Mouse (Mus musculus): ENCODE results near the gene Zfp523. TPM values are rescaled to one million over a fixed set of nuclear protein-coding genes. Genes with fewer than 3 reads are reported as not detected.

Zfp523 gene
- polyA plus RNA-seq, 1 experiment from 2014 or later = 43.8 TPM

DNA sequence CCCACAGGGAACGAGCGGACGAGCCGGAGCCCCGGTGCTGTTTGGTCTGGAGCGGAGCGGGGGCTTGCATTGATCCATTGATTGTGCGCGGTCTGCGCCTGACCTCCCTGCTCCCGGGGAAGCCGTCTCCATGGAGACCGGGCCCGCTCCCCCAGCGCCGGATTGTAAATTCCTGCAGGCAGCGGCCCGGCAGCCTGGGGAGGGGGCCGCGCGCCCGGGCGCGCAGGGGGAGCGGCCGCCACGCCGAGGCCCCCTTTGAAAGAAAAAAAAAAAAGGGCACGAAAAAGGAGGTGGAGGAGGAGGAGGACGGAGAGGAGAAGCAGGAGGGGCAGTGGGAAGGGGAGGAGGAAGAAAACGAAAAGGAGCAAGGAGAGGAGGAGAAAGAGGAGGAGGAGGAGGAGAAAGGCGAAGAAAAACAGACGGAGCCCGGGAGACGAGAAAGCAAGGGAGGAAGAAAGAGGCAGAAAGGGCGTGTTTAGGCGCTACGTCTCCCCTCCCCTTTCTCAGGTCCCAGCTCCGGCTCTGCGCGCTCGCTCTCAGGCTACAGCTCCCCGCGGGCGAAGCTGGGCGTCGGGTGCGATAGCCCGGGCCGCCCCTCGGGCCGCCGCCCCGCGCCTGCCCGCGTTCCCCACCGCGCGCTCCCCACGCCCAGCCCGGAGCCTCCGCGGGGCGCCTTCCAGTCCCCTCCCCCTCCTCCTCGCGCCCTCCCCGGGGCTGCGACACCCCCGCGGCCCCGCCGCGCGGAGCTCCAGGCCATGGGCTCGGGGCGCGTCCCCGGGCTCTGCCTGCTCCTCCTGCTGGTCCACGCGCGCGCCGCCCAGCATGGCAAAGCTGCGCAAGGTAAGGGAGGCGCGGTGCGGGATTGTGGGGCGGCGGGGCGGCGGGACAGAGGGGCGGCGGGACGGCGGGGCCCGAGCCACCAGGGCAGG lies 34.9 kb upstream of the Zfp523 start, which contains the start of gene Scube3:
Gene Scube3 (plus strand): TSS at position 371 of the 929 bp plus-strand sequence.
- Histone ChIP-seq H3K9ac (replicated peaks) (peak within 1 kb of the TSS; percentile 74), H3K36me3 (no peaks in the 10 kb centered on the region), H3K4me1 (peaks cover 58% of the 10 kb centered on the region), H3K9me3 (replicated peaks) (no peaks in the 10 kb centered on the region), H3K27me3 (replicated peaks) (no peaks in the 10 kb centered on the region; the same call in 1 of the 2 replicates), H3K4me2 (peak within 1 kb of the TSS; percentile 80), H3K4me3 (replicated peaks) (peak within 1 kb of the TSS; percentile 70), H3K27ac (replicated peaks) (peak within 1 kb of the TSS; percentile 88)
- peak; percentile 62 for ATAC-seq (ENCODE audit: low FRiP score)
- under 1% methylated on average over 59 of the region's 97 CpGs for WGBS

GRCm38 (mm10) chr17:28142700-28143610 lies 34.0 kb upstream of the Zfp523 start:
- H3K9ac ChIP-seq (replicated peaks) = peak overlapping the region; percentile 74
- no peak for ATAC-seq (ENCODE audit: low FRiP score)
- WGBS = 1% methylated on average over 31 of the region's 33 CpGs
- H3K27me3 ChIP-seq (replicated peaks) = no peaks in the 10 kb centered on the region; the same call in 1 of the 2 replicates
- H3K27ac ChIP-seq (replicated peaks) = peak overlapping the region; percentile 88
- H3K4me3 ChIP-seq (replicated peaks) = peak overlapping the region; percentile 70
- peak overlapping the region; percentile 80 for H3K4me2 ChIP-seq
- no peaks in the 10 kb centered on the region for H3K36me3 ChIP-seq
- H3K9me3 ChIP-seq (replicated peaks) = no peaks in the 10 kb centered on the region
- H3K4me1 ChIP-seq = peaks cover 60% of the 10 kb centered on the region

DNA sequence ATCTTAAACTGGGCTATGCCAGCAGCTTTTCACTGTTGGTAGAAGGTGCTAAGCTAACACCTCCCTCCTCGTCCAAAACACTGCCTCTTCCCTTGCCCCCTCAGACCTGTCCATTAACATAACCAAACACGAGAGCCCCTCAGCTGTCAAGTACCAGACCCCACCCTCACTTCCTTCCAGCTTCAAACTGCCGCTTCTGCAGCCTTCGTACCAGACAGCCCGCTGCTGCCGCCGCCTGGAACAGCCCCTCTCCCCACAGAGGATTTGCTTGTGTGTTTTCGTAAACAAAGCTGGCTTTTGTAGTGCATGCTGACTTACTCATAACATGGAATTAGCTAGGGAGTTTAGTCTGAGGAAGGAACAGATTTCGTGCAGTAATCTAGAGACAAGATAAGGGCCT lies 33.2 kb upstream of the Zfp523 start:
- peak overlapping the region; percentile 70 for H3K4me3 ChIP-seq (replicated peaks)
- no peak for ATAC-seq (ENCODE audit: low FRiP score)
- no peaks in the 10 kb centered on the region for H3K9me3 ChIP-seq (replicated peaks)
- peaks cover 60% of the 10 kb centered on the region for H3K4me1 ChIP-seq
- 2% methylated on average over 9 of the region's 9 CpGs for WGBS
- no peak overlapping the region; the same call in 1 of the 2 replicates for H3K9ac ChIP-seq (replicated peaks)
- H3K27me3 ChIP-seq (replicated peaks) = no peaks in the 10 kb centered on the region; the same call in 1 of the 2 replicates
- H3K36me3 ChIP-seq = no peaks in the 10 kb centered on the region
- H3K4me2 ChIP-seq = peak overlapping the region; percentile 80
- no peak overlapping the region for H3K27ac ChIP-seq (replicated peaks)

- H3K9ac ChIP-seq (replicated peaks) = no peak overlapping the region; the same call in 1 of the 2 replicates
- H3K4me3 ChIP-seq (replicated peaks) = peak overlapping the region; percentile 70
- H3K4me1 ChIP-seq = peaks cover 60% of the 10 kb centered on the region
- H3K27me3 ChIP-seq (replicated peaks) = no peaks in the 10 kb centered on the region; the same call in 1 of the 2 replicates
- no peak for ATAC-seq (ENCODE audit: low FRiP score)
- H3K9me3 ChIP-seq (replicated peaks) = no peaks in the 10 kb centered on the region
- no peaks in the 10 kb centered on the region for H3K36me3 ChIP-seq
- H3K27ac ChIP-seq (replicated peaks) = no peak overlapping the region
- peak overlapping the region; percentile 80 for H3K4me2 ChIP-seq
- 14% methylated on average over 6 of the region's 6 CpGs for WGBS
Observed at GRCm38 (mm10) chr17:28144241-28144640, 32.7 kb upstream of the Zfp523 start.

- Histone ChIP-seq H3K4me1 (peaks cover 41% of the 10 kb centered on the region), H3K27ac (replicated peaks) (no peak overlapping the region), H3K4me3 (replicated peaks) (no peak overlapping the region), H3K9ac (replicated peaks) (no peak overlapping the region), H3K9me3 (replicated peaks) (no peaks in the 10 kb centered on the region), H3K36me3 (no peaks in the 10 kb centered on the region), H3K27me3 (replicated peaks) (no peaks in the 10 kb centered on the region), H3K4me2 (no peak overlapping the region)
- no peak for ATAC-seq (ENCODE audit: low FRiP score)
- WGBS = 65% methylated on average over 3 of the region's 3 CpGs
Observed at GRCm38 (mm10) chr17:28148288-28148687, 28.6 kb upstream of the Zfp523 start.

- WGBS = 59% methylated on average over 8 of the region's 8 CpGs
- peak; percentile 11; the same call in 1 of the 2 replicates for ATAC-seq (ENCODE audit: low FRiP score)
- peaks cover 27% of the 10 kb centered on the region for H3K4me1 ChIP-seq
Observed at GRCm38 (mm10) chr17:28149734-28150133, 27.2 kb upstream of the Zfp523 start.

GRCm38 (mm10) chr17:28150456-28150855 lies 26.5 kb upstream of the Zfp523 start:
- Histone ChIP-seq H3K36me3 (0 out of 2 replicates have a peak, but pooled peaks cover 2% of the 10 kb centered on the region), H3K4me3 (replicated peaks) (no peak overlapping the region), H3K27me3 (replicated peaks) (no peaks in the 10 kb centered on the region), H3K4me1 (peaks cover 23% of the 10 kb centered on the region), H3K9me3 (replicated peaks) (no peaks in the 10 kb centered on the region), H3K27ac (replicated peaks) (no peak overlapping the region), H3K4me2 (no peak overlapping the region), H3K9ac (replicated peaks) (no peak overlapping the region)
- WGBS = 76% methylated on average over 12 of the region's 12 CpGs
- ATAC-seq (ENCODE audit: low FRiP score) = no peak

More at GRCm38 (mm10) chr17:28149734-28150133, 27.2 kb upstream of the Zfp523 start:
- Histone ChIP-seq H3K4me2 (no peak overlapping the region), H3K27ac (replicated peaks) (no peak overlapping the region), H3K27me3 (replicated peaks) (no peaks in the 10 kb centered on the region), H3K4me3 (replicated peaks) (no peak overlapping the region), H3K9ac (replicated peaks) (no peak overlapping the region), H3K9me3 (replicated peaks) (no peaks in the 10 kb centered on the region), H3K36me3 (no peaks in the 10 kb centered on the region)

DNA sequence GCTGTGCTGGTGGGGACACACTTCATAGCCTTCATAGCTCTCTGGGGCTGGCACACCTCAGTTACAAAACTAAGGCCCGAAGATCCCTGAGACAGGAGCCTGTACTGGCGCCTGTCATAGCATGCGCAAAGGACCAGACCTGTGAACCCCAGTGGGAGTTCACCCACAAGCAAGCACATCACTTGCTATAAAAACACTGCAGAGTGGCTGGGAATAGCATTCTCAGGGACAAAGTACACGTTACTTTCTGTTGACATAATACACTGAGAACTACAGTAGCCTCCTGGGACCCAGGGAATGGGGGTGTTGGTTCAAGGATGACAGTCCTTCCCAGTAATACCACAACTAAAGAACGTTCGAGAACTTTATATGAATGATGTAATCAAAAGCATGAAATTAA lies 23.8 kb upstream of the Zfp523 start:
- no peak overlapping the region for H3K9ac ChIP-seq (replicated peaks)
- H3K4me1 ChIP-seq = peaks cover 7% of the 10 kb centered on the region
- no peak for ATAC-seq (ENCODE audit: low FRiP score)
- 0 out of 2 replicates have a peak, but pooled peaks cover 5% of the 10 kb centered on the region for H3K36me3 ChIP-seq
- no peak overlapping the region for H3K4me3 ChIP-seq (replicated peaks)
- no peaks in the 10 kb centered on the region for H3K27me3 ChIP-seq (replicated peaks)
- 84% methylated on average over 6 of the region's 6 CpGs for WGBS
- no peaks in the 10 kb centered on the region for H3K9me3 ChIP-seq (replicated peaks)
- no peak overlapping the region for H3K27ac ChIP-seq (replicated peaks)
- no peak overlapping the region for H3K4me2 ChIP-seq

DNA sequence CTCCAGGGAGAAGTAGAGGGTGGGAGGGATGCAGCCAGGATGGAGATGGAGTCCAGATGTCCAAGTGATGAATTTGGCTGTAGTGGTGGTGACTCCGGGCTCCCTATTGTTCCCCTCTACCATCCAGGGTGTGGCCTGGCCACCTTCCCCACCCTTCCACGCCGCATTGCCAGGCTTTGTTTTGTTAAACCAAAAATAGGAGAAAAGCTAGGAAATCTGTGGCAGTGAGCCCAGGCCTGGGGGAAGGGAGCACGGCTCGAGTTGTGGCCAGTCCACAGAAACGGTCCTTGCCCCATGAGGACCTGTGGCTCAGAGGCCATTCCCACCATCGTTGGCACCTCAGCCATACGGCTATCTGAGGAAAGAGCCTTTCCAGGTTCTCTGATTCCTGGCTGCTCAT lies 22.0 kb upstream of the Zfp523 start:
- no peak overlapping the region for H3K9ac ChIP-seq (replicated peaks)
- H3K4me2 ChIP-seq = no peak overlapping the region
- H3K27me3 ChIP-seq (replicated peaks) = no peaks in the 10 kb centered on the region
- no peak overlapping the region for H3K27ac ChIP-seq (replicated peaks)
- no peak for ATAC-seq (ENCODE audit: low FRiP score)
- H3K9me3 ChIP-seq (replicated peaks) = no peaks in the 10 kb centered on the region
- 85% methylated on average over 8 of the region's 8 CpGs for WGBS
- H3K36me3 ChIP-seq = 0 out of 2 replicates have a peak, but pooled peaks cover 5% of the 10 kb centered on the region
- H3K4me1 ChIP-seq = peaks cover 2% of the 10 kb centered on the region; the same call in 1 of the 2 replicates
- H3K4me3 ChIP-seq (replicated peaks) = no peak overlapping the region

- peaks cover 8% of the 10 kb centered on the region for H3K36me3 ChIP-seq
- WGBS = 35% methylated on average over 10 of the region's 10 CpGs
- peaks cover 19% of the 10 kb centered on the region for H3K4me1 ChIP-seq
- no peak for ATAC-seq (ENCODE audit: low FRiP score)
- no peaks in the 10 kb centered on the region for H3K9me3 ChIP-seq (replicated peaks)
- 0 out of 2 replicates have a peak overlapping the region, but pooled peaks have one; percentile 17 for H3K9ac ChIP-seq (replicated peaks)
- H3K4me2 ChIP-seq = no peak overlapping the region
- no peaks in the 10 kb centered on the region for H3K27me3 ChIP-seq (replicated peaks)
- H3K4me3 ChIP-seq (replicated peaks) = no peak overlapping the region
- H3K27ac ChIP-seq (replicated peaks) = no peak overlapping the region
Observed at GRCm38 (mm10) chr17:28160361-28160760, 16.6 kb upstream of the Zfp523 start.

GRCm38 (mm10) chr17:28161310-28161881 lies 15.5 kb upstream of the Zfp523 start:
- H3K9ac ChIP-seq (replicated peaks) = no peak overlapping the region
- H3K4me1 ChIP-seq = peaks cover 17% of the 10 kb centered on the region
- no peak overlapping the region for H3K4me3 ChIP-seq (replicated peaks)
- H3K4me2 ChIP-seq = no peak overlapping the region
- no peak for ATAC-seq (ENCODE audit: low FRiP score)
- no peak overlapping the region; the same call in 1 of the 2 replicates for H3K27ac ChIP-seq (replicated peaks)
- 22% methylated on average over 9 of the region's 11 CpGs for WGBS
- peaks cover 12% of the 10 kb centered on the region for H3K36me3 ChIP-seq
- H3K27me3 ChIP-seq (replicated peaks) = no peaks in the 10 kb centered on the region
- H3K9me3 ChIP-seq (replicated peaks) = no peaks in the 10 kb centered on the region

Measured in neural tube, embryonic 15.5 days (tissue).